Mouse (Mus musculus) kidney, embryonic 14.5 days (tissue): ENCODE measurements at regions not wholly inside any gene's neighbourhood (a gene's known extent, or its start where the extent isn't known, plus 50 kb on each side); places are given as distances from the start of the nearest gene placed in this dataset.
A peak's percentile ranks its signal among the peaks of the same experiment; 100 is the strongest.

Source experiments
- ATAC-seq: fragments of 200-750 bp; cut with Nextera tagmentation; 2 replicates; pipeline ENCODE4 v1.8.0; 2017; ENCODE audit warnings: moderate number of reproducible peaks, mild to moderate bottlenecking, moderate TSS enrichment, moderate library complexity; ENCODE audit not compliant: low FRiP score, low TSS enrichment
- H3K27ac ChIP-seq: fragments of 300-500 bp; sonication (generic); 2 replicates; pipeline ENCODE4 v1.5.1; 2014; ENCODE audit warnings: low read depth, mild to moderate bottlenecking, low read length, moderate library complexity, mixed read lengths
- H3K27me3 ChIP-seq: fragments of 300-500 bp; sonication (generic); 2 replicates; pipeline ENCODE4 v1.6.1; 2014; ENCODE audit warnings: mild to moderate bottlenecking, low read length; ENCODE audit not compliant: control insufficient read depth, insufficient read depth
- H3K36me3 ChIP-seq: fragments of 300-500 bp; sonication (generic); 2 replicates; pipeline ENCODE4 v1.6.1; 2014; ENCODE audit warnings: low read length, mixed read lengths; ENCODE audit not compliant: control insufficient read depth, insufficient read depth
- H3K4me1 ChIP-seq: fragments of 300-500 bp; sonication (generic); 2 replicates; pipeline ENCODE4 v1.6.1; 2014; ENCODE audit warnings: low read length, mixed read lengths; ENCODE audit not compliant: control insufficient read depth, insufficient read depth
- H3K4me2 ChIP-seq: fragments of 300-500 bp; sonication (generic); replicated peaks from 2 replicates; pipeline ENCODE4 v1.6.1; 2014; ENCODE audit warnings: low read depth, mild to moderate bottlenecking, low read length
- H3K4me3 ChIP-seq: fragments of 300-500 bp; sonication (generic); 2 replicates; pipeline ENCODE4 v1.5.1; 2014; ENCODE audit warnings: mild to moderate bottlenecking, low read length
- H3K9ac ChIP-seq: fragments of 300-500 bp; sonication (generic); 2 replicates; pipeline ENCODE4 v1.6.1; 2014; ENCODE audit warnings: low read depth, mild to moderate bottlenecking, low read length, moderate library complexity
- H3K9me3 ChIP-seq: fragments of 300-500 bp; sonication (generic); 2 replicates; pipeline ENCODE4 v1.6.1; 2016; ENCODE audit warnings: low read length; ENCODE audit not compliant: control insufficient read depth
- WGBS: fragments of 180-500 bp; shearing (Covaris S2); extraction: QIAGEN DNeasy Blood & Tissue Kit; methylation state at CpG from one replicate; pipeline ENCODE4 v1.1.7; 2014; 5-methylcytosine and 5-hydroxymethylcytosine counted together

DNA sequence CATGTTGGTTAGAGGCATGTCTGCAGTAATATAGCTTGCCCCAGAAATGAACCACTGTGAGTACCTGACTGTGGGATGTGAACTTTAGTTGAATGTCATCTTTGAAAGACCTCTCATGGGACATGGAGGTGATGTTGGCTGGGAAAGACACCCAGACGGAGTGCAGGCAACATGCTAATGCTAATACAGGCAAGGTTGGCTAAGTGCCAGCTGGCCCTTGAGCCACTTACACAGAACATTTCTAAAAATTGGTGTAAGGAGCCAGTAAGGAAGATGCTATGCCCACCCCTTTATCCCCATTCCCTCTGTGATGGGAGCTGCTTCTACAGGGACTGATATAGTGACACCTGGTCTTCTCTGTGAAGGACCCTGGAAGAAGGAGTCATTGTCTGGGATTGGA, 656.5 kb downstream of the Tns3 start:
- no peak overlapping the region for H3K4me3 ChIP-seq
- no peak for ATAC-seq
- H3K27ac ChIP-seq, result no peak overlapping the region
- no peak overlapping the region for H3K9ac ChIP-seq
- no peaks in the 10 kb centered on the region for H3K4me1 ChIP-seq
- H3K4me2 ChIP-seq, result no peak overlapping the region
- WGBS, result 85% methylated on average over 1 of the region's 1 CpGs
- H3K27me3 ChIP-seq, result no peaks in the 10 kb centered on the region
- no peaks in the 10 kb centered on the region for H3K9me3 ChIP-seq
- H3K36me3 ChIP-seq, result no peaks in the 10 kb centered on the region

DNA sequence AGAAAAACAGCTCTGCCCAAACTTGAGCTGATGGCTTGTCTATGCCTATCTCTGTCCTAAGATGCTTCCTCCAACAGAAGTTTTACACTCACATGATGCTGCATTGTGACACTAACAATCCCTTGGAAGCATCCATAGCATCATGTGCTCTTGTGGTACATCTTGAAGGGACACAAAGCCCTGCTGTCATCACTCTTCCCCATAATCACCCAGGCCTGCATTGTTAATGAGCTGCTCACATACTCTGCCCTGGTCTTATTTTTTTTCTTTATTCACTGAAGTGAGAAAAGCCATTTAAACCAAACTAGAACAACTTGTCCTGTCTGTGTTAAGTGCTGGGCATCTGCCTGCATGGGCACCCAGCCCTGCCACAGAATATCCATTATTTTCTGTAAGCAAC, 683.3 kb downstream of the Tns3 start:
- no peak for ATAC-seq
- no peaks in the 10 kb centered on the region for H3K4me1 ChIP-seq
- H3K36me3 ChIP-seq, result no peaks in the 10 kb centered on the region
- no peaks in the 10 kb centered on the region for H3K27me3 ChIP-seq
- no peak overlapping the region for H3K4me3 ChIP-seq
- H3K9ac ChIP-seq, result no peak overlapping the region
- H3K27ac ChIP-seq, result no peak overlapping the region
- no peaks in the 10 kb centered on the region for H3K9me3 ChIP-seq
- H3K4me2 ChIP-seq, result no peak overlapping the region

DNA sequence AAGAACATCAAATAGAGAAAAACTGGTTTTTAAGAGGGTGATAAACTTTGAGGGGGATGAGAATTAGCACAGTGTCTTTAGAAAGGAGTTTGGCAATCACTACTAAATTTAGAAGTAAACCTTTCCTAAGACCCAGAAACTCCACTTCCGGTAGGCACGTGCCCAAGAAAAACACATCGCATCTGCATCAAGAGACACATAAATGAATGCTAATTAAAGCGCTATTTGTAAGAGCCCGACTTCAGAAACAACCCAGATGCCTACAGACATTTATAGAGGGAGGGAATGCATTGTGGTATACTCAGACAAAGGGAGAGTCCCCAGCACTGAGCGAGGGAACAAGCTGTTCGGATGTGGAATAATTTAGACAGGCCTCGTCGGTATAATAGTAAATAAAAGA, 688.5 kb downstream of the Tns3 start:
- no peak overlapping the region for H3K9ac ChIP-seq
- no peak overlapping the region for H3K4me3 ChIP-seq
- no peak overlapping the region; the same call in 1 of the 2 replicates for H3K27ac ChIP-seq
- WGBS, result 57% methylated on average over 9 of the region's 9 CpGs
- no peak overlapping the region for H3K4me2 ChIP-seq
- ATAC-seq, result peak; percentile 83; the same call in 1 of the 2 replicates
- no peaks in the 10 kb centered on the region for H3K9me3 ChIP-seq
- H3K36me3 ChIP-seq, result no peaks in the 10 kb centered on the region
- H3K4me1 ChIP-seq, result no peaks in the 10 kb centered on the region
- no peaks in the 10 kb centered on the region for H3K27me3 ChIP-seq

DNA sequence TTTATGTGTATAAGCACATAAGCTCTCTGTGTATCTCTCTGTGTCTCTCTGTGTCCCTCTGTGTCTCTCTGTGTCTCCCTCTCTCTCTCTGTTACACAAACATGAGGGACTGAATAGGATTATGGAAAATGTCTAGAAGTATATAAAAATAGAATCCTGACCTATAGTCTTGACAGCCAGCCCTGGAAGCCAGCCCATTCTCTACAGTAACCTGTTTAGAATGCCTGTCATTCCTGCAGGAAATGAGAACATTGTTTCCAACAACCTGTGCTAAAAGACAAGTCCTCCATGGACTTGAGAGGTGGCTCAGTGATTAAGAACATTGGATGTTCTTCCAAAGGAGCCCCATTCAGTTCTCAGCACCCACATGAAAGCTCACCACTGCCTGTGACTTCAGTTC, 714.4 kb downstream of the Tns3 start:
- Histone ChIP-seq H3K4me2 (no peak overlapping the region), H3K4me1 (no peaks in the 10 kb centered on the region), H3K36me3 (no peaks in the 10 kb centered on the region), H3K4me3 (no peak overlapping the region), H3K27me3 (no peaks in the 10 kb centered on the region), H3K9ac (no peak overlapping the region), H3K27ac (no peak overlapping the region), H3K9me3 (no peaks in the 10 kb centered on the region)
- ATAC-seq, result no peak

DNA sequence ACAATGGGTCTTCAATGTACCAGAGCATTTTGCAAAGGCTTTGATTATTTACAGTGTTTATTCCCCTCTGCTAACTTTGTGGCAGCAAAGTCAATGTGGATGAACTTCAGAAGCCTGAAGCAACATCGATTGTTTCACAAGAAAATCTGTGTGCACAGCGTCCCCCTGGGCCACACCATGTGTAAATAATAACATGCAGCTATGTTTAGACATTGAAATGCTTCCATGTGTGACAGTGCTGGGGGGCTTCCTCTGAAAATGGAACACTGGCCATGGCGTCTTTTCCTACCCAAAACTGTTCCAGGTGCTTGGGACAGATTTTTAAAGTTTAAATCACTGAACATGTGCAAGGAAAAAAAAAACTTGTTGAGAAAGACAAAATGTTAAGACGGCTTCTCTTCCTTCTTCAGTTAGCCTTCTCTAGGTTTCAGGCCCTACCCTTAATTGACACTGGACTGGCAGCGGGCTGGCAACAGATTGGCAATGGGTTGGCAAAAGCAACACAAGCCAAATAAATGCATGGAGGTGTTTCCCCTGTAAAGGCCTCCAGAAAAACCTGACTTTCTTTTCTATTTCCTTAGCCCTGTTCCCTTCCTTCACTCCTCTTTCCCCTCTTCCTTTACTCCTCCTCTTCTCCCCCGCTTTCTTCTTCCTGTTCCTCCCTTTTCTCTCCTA, 715.0 kb downstream of the Tns3 start:
- H3K36me3 ChIP-seq, result no peaks in the 10 kb centered on the region
- H3K27ac ChIP-seq, result no peak overlapping the region
- H3K4me1 ChIP-seq, result no peaks in the 10 kb centered on the region
- no peak overlapping the region for H3K4me2 ChIP-seq
- H3K27me3 ChIP-seq, result no peaks in the 10 kb centered on the region
- H3K9ac ChIP-seq, result no peak overlapping the region
- ATAC-seq, result no peak
- no peak overlapping the region for H3K4me3 ChIP-seq
- H3K9me3 ChIP-seq, result no peaks in the 10 kb centered on the region
- WGBS, result 77% methylated on average over 6 of the region's 6 CpGs

DNA sequence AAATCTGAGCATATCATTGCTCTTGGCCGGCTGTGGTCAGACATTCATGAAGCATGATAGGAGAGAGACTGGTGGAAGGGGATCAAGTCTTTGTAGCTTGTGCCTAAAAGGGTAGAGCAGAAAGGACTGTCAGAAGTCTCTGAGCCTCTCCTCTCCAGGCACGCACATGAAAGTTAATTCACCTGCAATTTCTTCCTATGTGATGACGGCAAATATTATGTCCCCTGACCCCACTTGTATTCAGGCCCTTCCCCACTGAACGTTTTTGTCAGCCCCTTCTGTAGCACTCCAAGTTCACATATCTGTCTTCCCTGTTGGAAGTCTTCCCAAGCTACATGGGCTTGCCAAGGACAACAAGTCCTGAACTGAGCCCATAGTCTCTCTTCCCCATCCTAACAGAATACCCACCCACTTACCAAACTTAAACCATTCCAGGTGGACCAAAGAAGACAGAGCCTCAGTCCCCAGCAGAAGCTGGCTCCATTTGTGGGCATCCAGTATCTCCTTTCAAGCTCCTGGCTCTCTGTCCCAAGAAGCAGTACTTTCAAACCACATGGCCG, 719.3 kb downstream of the Tns3 start:
- H3K9me3 ChIP-seq, result no peaks in the 10 kb centered on the region
- H3K4me2 ChIP-seq, result no peak overlapping the region
- no peaks in the 10 kb centered on the region for H3K4me1 ChIP-seq
- ATAC-seq, result no peak
- 76% methylated on average over 5 of the region's 5 CpGs for WGBS
- no peaks in the 10 kb centered on the region for H3K27me3 ChIP-seq
- no peak overlapping the region for H3K9ac ChIP-seq
- no peak overlapping the region for H3K4me3 ChIP-seq
- no peaks in the 10 kb centered on the region for H3K36me3 ChIP-seq
- H3K27ac ChIP-seq, result no peak overlapping the region

DNA sequence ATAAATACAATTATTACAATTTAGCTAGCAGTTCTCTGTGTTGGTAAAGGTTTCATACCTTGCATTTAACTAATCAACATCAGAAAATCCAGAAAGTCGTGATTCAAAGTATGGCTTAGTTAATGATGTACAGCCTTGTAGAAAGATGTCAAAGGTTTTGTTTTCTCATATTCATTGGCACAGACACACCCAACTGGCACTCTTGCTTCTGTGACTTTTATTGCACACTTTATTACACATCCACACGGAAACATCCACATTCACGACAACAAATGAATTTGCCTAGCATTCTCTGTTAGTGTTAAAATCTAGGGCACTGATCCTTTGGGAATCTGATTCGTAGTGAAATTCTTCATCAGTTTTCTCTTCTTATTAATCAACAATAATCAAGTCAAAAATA, 720.0 kb downstream of the Tns3 start:
- no peak overlapping the region for H3K9ac ChIP-seq
- no peak overlapping the region for H3K4me3 ChIP-seq
- no peaks in the 10 kb centered on the region for H3K9me3 ChIP-seq
- H3K4me1 ChIP-seq, result no peaks in the 10 kb centered on the region
- WGBS, result 83% methylated on average over 4 of the region's 4 CpGs
- no peaks in the 10 kb centered on the region for H3K27me3 ChIP-seq
- ATAC-seq, result no peak
- no peak overlapping the region for H3K27ac ChIP-seq
- no peak overlapping the region for H3K4me2 ChIP-seq
- no peaks in the 10 kb centered on the region for H3K36me3 ChIP-seq

DNA sequence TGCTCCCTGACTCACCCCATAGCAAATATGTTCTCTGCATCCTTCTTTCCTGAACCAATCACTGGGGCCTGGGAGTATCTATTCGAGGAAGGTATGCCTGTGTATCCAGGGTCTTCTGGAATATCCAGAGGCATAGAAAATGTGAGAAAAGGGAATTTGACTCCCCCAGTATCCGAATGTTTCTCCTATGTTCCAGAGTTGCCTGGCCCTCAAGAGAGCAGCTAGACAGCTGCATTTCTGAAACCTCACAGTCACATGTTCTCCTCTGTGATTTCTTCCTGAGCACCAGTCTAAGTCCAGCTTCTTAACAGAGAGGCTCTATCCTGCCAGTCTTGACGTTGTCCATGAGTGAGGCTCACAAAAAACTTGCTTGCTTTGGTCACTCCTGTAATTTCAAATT, 719.9 kb upstream of the Igfbp3 start:
- no peak overlapping the region for H3K27ac ChIP-seq
- H3K9me3 ChIP-seq, result no peaks in the 10 kb centered on the region
- ATAC-seq, result no peak
- H3K27me3 ChIP-seq, result no peaks in the 10 kb centered on the region
- no peak overlapping the region for H3K9ac ChIP-seq
- WGBS, result 91% methylated on average over 3 of the region's 3 CpGs
- no peaks in the 10 kb centered on the region for H3K4me1 ChIP-seq
- H3K36me3 ChIP-seq, result no peaks in the 10 kb centered on the region
- no peak overlapping the region for H3K4me2 ChIP-seq
- no peak overlapping the region for H3K4me3 ChIP-seq

DNA sequence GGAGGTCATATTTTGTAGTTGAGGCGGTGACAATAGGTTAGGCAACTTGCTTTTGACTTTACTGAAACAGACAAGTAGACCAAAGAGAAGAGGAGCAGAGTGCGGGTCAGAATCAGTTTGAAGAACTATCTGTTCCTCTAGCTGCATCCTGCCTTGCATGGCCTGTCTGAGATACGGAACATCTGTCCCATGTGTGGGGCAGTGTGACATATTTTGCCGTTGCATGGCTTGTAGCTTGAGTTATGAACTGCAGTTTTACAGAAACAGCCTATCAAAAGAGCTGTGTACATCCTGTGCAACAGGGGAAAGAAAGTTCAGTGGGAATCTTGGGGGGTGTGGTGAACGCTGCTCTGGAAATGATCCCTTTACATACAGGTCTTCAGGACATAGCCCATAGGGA, 718.9 kb upstream of the Igfbp3 start:
- H3K9ac ChIP-seq, result no peak overlapping the region
- no peaks in the 10 kb centered on the region for H3K27me3 ChIP-seq
- no peak overlapping the region for H3K4me2 ChIP-seq
- no peak overlapping the region for H3K27ac ChIP-seq
- H3K36me3 ChIP-seq, result no peaks in the 10 kb centered on the region
- H3K9me3 ChIP-seq, result peaks cover 3% of the 10 kb centered on the region; the same call in 1 of the 2 replicates
- no peak overlapping the region for H3K4me3 ChIP-seq
- no peaks in the 10 kb centered on the region for H3K4me1 ChIP-seq
- 88% methylated on average over 5 of the region's 5 CpGs for WGBS
- no peak for ATAC-seq
